Mouse (Mus musculus): ENCODE measurements at regions not wholly inside any gene's neighbourhood (a gene's known extent, or its start where the extent isn't known, plus 50 kb on each side); places are given as distances from the start of the nearest gene placed in this dataset.

DNA sequence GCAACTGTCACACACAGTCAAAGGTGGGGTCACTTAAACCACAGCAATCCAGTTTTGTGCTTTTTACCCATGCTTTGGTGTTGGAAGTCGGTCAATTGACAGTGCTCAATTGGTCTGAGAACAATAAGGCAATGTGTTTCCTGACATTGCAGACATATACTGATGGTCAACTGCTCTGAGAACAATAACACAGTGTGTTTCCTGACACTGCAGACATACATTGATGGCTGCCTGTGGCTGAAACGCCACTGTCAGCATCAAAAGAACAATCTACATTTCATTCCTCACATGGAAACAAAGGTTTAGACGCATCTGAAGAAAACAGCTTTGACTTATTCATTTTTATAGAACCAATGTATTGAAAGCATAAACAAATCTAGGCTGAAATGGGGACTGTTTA lies 59.2 kb upstream of the Lama4 start:
- TF ChIP-seq CTCF (IDR thresholded peaks at IDR 0.05; ENCODE audit: low read depth): no peak
- TF ChIP-seq EP300 (IDR thresholded peaks at IDR 0.05; ENCODE audit: low read depth): no peak
- Histone ChIP-seq H3K4me2 (ENCODE audit: low read depth, low read length) (no peak overlapping the region), H3K4me3 (ENCODE audit: low read depth, low read length) (no peak overlapping the region), H3K9me3 (replicated peaks; ENCODE audit: control insufficient read depth, low read length) (no peaks in the 10 kb centered on the region), H3K27me3 (ENCODE audit: control insufficient read depth, insufficient read depth, low read length) (no peaks in the 10 kb centered on the region), H3K9ac (replicated peaks; ENCODE audit: low read depth, low read length) (no peak overlapping the region), H3K27ac (ENCODE audit: low read depth) (no peak overlapping the region), H3K4me1 (ENCODE audit: control insufficient read depth, insufficient read depth) (peaks cover 15% of the 10 kb centered on the region), H3K36me3 (replicated peaks; ENCODE audit: control insufficient read depth, insufficient read depth, low read length) (no peaks in the 10 kb centered on the region)
- DNase-seq (ENCODE audit: low spot score): no peak
- WGBS: 64% methylated on average over 3 of the region's 3 CpGs
- ATAC-seq (ENCODE audit: insufficient read depth, low read depth): 0 out of 2 replicates have a peak, but pooled peaks have one; percentile 19

DNA sequence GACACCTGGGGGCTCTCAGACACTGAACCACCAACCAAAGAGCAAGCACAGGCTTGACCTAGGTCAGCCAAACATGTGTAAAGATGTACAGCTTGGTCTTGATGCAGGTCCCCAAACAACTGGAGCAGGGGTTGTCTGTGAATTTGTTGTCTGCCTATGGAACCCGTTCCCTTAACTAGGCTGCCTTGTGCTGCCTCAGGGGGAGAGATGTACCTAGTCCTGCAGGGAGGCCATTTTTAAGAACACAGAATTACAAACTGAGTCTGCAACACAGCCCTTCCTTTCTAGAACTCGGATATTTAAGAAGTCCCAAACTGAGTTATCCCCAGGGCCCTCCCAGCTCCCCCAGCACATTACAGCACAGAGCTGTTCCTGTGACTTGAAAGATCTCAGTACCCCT lies 57.5 kb upstream of the Lama4 start:
- no peak; the same call in 1 of the 2 replicates for ATAC-seq (ENCODE audit: insufficient read depth, low read depth)
- Histone ChIP-seq H3K4me1 (ENCODE audit: control insufficient read depth, insufficient read depth) (peaks cover 15% of the 10 kb centered on the region), H3K4me3 (ENCODE audit: low read depth, low read length) (no peak overlapping the region), H3K27ac (ENCODE audit: low read depth) (peak overlapping the region; percentile 78), H3K4me2 (ENCODE audit: low read depth, low read length) (peak overlapping the region; percentile 27), H3K27me3 (ENCODE audit: control insufficient read depth, insufficient read depth, low read length) (no peaks in the 10 kb centered on the region), H3K36me3 (replicated peaks; ENCODE audit: control insufficient read depth, insufficient read depth, low read length) (no peaks in the 10 kb centered on the region), H3K9me3 (replicated peaks; ENCODE audit: control insufficient read depth, low read length) (no peaks in the 10 kb centered on the region), H3K9ac (replicated peaks; ENCODE audit: low read depth, low read length) (no peak overlapping the region)
- 51% methylated on average over 2 of the region's 2 CpGs for WGBS
- peak; percentile 7 for DNase-seq (ENCODE audit: low spot score)
- TF ChIP-seq EP300 (IDR thresholded peaks at IDR 0.05; ENCODE audit: low read depth) (no peak), CTCF (IDR thresholded peaks at IDR 0.05; ENCODE audit: low read depth) (no peak)

DNA sequence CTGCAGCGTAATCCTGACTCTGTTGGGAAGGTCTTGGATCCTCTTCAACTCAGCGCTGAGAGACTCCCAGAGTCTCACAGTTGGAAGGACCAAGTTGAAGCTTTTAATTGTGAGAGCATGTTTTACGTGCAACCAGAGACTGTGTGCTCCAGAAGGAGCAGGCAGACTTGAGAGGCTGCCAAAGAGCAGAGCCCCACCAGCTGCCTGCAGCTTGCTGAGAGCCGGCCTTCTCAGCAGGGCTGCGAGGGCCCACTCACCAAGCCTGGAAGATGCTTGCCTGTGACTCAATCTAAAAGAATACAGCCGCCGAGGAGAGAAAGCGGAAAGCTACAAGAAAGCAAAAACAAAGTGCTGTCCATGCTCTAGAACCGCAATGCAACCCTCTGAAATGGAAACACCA lies 57.0 kb upstream of the Lama4 start:
- Histone ChIP-seq H3K36me3 (replicated peaks; ENCODE audit: control insufficient read depth, insufficient read depth, low read length) (no peaks in the 10 kb centered on the region), H3K27ac (ENCODE audit: low read depth) (peak overlapping the region; percentile 78), H3K4me2 (ENCODE audit: low read depth, low read length) (peak overlapping the region; percentile 27), H3K9ac (replicated peaks; ENCODE audit: low read depth, low read length) (no peak overlapping the region), H3K27me3 (ENCODE audit: control insufficient read depth, insufficient read depth, low read length) (no peaks in the 10 kb centered on the region), H3K9me3 (replicated peaks; ENCODE audit: control insufficient read depth, low read length) (no peaks in the 10 kb centered on the region), H3K4me1 (ENCODE audit: control insufficient read depth, insufficient read depth) (peaks cover 15% of the 10 kb centered on the region), H3K4me3 (ENCODE audit: low read depth, low read length) (no peak overlapping the region)
- TF ChIP-seq CTCF (IDR thresholded peaks at IDR 0.05; ENCODE audit: low read depth) (no peak), EP300 (IDR thresholded peaks at IDR 0.05; ENCODE audit: low read depth) (no peak)
- WGBS: 8% methylated on average over 9 of the region's 9 CpGs
- ATAC-seq (ENCODE audit: insufficient read depth, low read depth) (peak; percentile 91), DNase-seq (ENCODE audit: low spot score) (peak; percentile 64)

DNA sequence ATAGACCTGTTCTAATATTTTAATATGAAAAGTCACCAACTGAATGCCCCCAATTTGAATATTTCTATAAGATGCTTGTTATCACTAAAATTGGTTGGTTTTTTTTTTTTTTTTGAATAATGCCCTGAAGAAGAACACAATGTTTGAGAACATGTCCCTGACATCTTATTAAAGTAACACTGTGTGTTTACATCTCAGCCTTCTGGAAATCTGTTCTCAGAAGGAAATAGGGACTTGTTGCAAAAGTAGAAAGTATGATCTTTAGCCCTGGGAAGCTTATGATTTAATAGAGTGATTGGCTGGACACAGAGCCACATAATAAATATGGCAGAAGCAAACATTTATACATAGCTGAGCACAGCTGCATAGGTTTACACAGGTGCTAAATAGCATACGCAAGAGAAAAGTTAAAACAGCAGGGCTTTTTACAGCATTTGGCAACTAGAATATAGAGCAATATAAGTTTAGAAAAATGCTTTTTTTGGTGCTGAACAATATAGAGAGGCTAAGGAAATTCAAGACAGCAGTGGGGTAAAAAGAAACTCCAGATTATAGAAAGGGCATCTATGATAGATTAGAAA lies 56.1 kb upstream of the Lama4 start:
- Histone ChIP-seq H3K36me3 (replicated peaks; ENCODE audit: control insufficient read depth, insufficient read depth, low read length) (no peaks in the 10 kb centered on the region), H3K27me3 (ENCODE audit: control insufficient read depth, insufficient read depth, low read length) (no peaks in the 10 kb centered on the region), H3K9ac (replicated peaks; ENCODE audit: low read depth, low read length) (no peak overlapping the region), H3K9me3 (replicated peaks; ENCODE audit: control insufficient read depth, low read length) (no peaks in the 10 kb centered on the region), H3K4me1 (ENCODE audit: control insufficient read depth, insufficient read depth) (peaks cover 15% of the 10 kb centered on the region), H3K4me3 (ENCODE audit: low read depth, low read length) (no peak overlapping the region), H3K27ac (ENCODE audit: low read depth) (no peak overlapping the region), H3K4me2 (ENCODE audit: low read depth, low read length) (no peak overlapping the region)
- ATAC-seq (ENCODE audit: insufficient read depth, low read depth): no peak
- no peak for DNase-seq (ENCODE audit: low spot score)
- WGBS: 97% methylated on average over 1 of the region's 1 CpGs
- TF ChIP-seq CTCF (IDR thresholded peaks at IDR 0.05; ENCODE audit: low read depth) (no peak), EP300 (IDR thresholded peaks at IDR 0.05; ENCODE audit: low read depth) (no peak)

DNA sequence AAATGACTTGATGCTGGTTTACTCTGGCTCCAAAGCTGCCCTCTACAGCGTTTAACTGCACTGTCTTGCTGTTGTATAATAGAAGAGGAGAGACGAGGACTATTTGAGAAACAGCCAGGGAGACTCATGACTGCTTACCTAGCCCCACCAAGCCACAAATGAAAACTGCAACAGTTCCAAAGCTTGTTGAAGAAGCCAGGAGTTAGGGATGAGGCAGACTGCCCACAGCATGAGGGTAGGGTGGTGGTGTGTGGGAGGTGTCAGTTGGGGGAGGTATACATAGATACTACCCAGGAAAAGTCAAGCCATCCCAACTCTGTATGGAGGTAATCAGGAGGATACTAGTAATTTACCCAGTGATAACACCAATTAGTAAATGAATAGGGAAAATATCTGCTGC lies 55.5 kb upstream of the Lama4 start:
- Histone ChIP-seq H3K4me2 (ENCODE audit: low read depth, low read length) (no peak overlapping the region), H3K9me3 (replicated peaks; ENCODE audit: control insufficient read depth, low read length) (no peaks in the 10 kb centered on the region), H3K9ac (replicated peaks; ENCODE audit: low read depth, low read length) (no peak overlapping the region), H3K27ac (ENCODE audit: low read depth) (no peak overlapping the region), H3K4me1 (ENCODE audit: control insufficient read depth, insufficient read depth) (peaks cover 15% of the 10 kb centered on the region), H3K27me3 (ENCODE audit: control insufficient read depth, insufficient read depth, low read length) (no peaks in the 10 kb centered on the region), H3K4me3 (ENCODE audit: low read depth, low read length) (no peak overlapping the region), H3K36me3 (replicated peaks; ENCODE audit: control insufficient read depth, insufficient read depth, low read length) (no peaks in the 10 kb centered on the region)
- TF ChIP-seq EP300 (IDR thresholded peaks at IDR 0.05; ENCODE audit: low read depth): no peak
- TF ChIP-seq CTCF (IDR thresholded peaks at IDR 0.05; ENCODE audit: low read depth): no peak
- 84% methylated on average over 2 of the region's 2 CpGs for WGBS
- ATAC-seq (ENCODE audit: insufficient read depth, low read depth) (no peak), DNase-seq (ENCODE audit: low spot score) (no peak)

DNA sequence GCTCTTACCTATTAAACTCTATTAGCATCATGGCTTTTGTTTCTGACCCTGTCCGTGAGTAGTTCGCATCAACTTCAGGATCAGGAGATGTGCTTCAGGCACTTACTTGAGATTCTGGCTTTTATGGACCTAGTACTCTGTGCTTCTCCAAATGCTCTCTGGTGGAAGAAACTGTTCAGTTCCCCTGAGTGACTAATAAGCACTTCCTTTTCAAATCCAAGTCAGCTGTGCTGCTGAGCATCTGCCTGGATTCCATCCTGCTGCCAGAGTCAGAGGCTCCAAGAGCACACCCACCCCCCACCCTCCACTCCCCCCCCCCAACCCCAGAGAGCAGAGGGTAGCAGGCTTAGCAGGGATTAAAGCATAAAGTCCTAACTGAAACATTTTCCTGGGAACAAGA lies 52.3 kb upstream of the Lama4 start:
- WGBS: 90% methylated on average over 2 of the region's 2 CpGs
- no peak for ATAC-seq (ENCODE audit: insufficient read depth, low read depth)
- Histone ChIP-seq H3K9ac (replicated peaks; ENCODE audit: low read depth, low read length) (no peak overlapping the region), H3K4me2 (ENCODE audit: low read depth, low read length) (no peak overlapping the region), H3K36me3 (replicated peaks; ENCODE audit: control insufficient read depth, insufficient read depth, low read length) (no peaks in the 10 kb centered on the region), H3K4me1 (ENCODE audit: control insufficient read depth, insufficient read depth) (peaks cover 9% of the 10 kb centered on the region), H3K27ac (ENCODE audit: low read depth) (no peak overlapping the region), H3K4me3 (ENCODE audit: low read depth, low read length) (no peak overlapping the region), H3K9me3 (replicated peaks; ENCODE audit: control insufficient read depth, low read length) (no peaks in the 10 kb centered on the region), H3K27me3 (ENCODE audit: control insufficient read depth, insufficient read depth, low read length) (no peaks in the 10 kb centered on the region)
- DNase-seq (ENCODE audit: low spot score): no peak
- TF ChIP-seq CTCF (IDR thresholded peaks at IDR 0.05; ENCODE audit: low read depth) (no peak), EP300 (IDR thresholded peaks at IDR 0.05; ENCODE audit: low read depth) (no peak)

All from heart, postnatal 0 days (tissue).